Mouse (Mus musculus) layer of hippocampus, postnatal 10 days (tissue): ENCODE measurements around the gene Defb25. TPM values are rescaled to one million over a fixed set of nuclear protein-coding genes. Genes with fewer than 3 reads are reported as not detected.
A peak's percentile ranks its signal among the peaks of the same experiment; 100 is the strongest.

Experiments used
- DNase-seq, 2 experiments: peaks; one replicate each; pipeline ENCODE4 v3.0.0; 2021; ENCODE audit warnings: low spot score in 2 of 2
- total RNA-seq, 2 experiments: library from RNA; stranded (reverse); gene quantifications; 2 replicates each; pipeline ENCODE4 v1.2.3; 2021

Gene Defb25
- total RNA-seq, 2 experiments from 2014 or later = not detected

DNA sequence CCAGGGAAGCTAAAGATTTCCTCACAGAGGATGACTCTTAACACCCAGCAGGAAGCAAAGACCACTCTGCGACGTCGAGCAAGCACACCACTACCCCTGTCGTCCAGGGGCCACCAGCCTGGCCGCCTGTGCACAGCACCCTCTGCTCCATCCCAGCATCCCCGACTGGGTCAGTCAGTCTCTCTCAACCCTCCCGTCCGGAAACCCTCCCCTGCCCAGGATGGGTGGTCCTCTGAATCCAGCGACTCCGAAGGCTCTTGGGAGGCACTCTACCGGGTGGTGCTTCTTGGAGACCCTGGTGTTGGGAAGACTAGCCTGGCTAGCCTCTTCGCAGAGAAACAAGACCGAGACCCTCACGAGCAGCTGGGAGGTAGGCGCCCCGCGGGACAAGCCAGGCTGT, 5.2 kb upstream of the Defb25 start:
- no peak for DNase-seq

DNA sequence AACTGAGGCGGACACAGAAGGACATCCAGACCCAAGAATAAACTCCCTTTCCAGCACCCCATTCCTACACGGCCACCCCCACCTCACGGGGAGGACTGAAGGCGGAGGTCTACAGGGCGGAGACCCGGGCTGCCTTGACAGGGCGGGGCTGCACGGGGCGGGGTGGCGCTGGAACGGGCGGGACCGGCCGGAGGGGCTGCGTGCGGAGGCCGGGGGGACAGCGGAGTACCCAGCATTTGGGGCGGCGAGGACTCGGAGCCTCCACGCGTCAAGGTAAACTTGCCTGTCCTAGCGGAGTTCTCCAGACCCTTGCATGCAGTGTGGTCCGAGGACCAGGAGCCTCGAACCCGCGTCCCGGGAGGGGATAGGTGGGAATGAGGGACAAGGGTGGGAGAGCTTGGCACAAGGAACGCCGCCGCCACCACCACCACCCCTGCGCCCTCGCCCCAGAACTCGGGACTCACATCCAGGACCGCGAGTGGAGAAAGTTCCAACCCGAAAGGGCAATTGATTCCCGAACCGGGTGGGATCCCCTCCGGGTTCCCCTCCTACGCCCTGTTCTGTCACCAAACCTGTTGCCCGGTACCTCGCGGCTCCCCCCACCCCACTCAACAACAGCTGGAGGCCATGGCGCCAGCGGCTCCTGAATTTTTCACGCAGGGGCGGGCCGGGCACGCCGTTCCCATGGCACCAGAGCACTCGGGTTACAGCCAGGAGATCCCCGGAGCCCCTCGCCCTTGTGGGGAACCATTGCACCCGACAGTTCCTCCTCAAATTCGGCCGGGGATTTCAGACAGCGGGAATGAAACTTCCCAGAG, 4.1 kb upstream of the Defb25 start, which contains the start of gene Rem1:
Rem1 (plus strand) TSS at position 178 of the 818 bp plus-strand sequence.
- DNase-seq = no peak

DNA sequence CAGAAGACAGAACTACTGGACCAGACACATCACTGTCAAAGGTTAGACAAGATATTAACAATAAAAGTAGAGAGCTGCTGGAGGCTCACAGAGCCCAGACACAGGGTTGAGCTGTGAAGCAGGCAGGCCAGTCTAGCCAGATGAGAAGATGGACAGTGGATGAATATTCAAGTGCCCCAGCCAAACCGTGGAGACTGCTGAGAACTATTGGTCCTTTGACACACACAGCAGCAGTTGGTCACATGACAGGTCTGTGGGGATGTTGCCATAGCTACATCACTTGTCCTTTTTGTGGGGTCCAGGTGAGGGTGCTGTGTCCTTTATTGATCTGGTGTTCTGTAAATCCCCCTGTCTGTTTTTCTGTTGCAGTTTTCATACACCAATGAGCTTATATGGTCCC, 2.4 kb upstream of the Defb25 start:
- DNase-seq = no peak

GRCm38 (mm10) chr2:152624566-152624965, 1.7 kb upstream of the Defb25 start:
- DNase-seq = no peak

DNA sequence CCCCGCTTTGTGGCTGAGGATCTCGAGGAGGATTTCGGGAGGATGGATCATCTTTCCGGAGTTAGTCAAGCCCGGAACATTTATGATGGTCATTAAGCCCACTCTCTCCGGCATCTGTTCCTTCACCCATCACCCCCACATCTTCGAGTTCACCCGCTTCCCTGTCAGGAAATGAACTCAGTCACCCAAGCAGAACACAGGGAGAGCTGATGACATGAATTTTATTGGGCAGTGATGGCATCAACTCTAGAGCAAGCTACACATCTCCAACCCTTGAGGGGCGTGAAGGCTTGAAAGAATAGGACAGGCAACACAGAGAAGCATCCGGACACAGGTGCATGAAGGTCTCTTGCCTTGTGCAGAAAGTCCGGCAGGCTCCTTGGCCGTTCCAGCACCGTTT, 702 bp downstream of the Defb25 start:
- DNase-seq = no peak

GRCm38 (mm10) chr2:152620367-152621134, 2.3 kb downstream of the Defb25 start:
- no peak for DNase-seq

GRCm38 (mm10) chr2:152617374-152617773, 5.5 kb downstream of the Defb25 start:
- DNase-seq = no peak

DNA sequence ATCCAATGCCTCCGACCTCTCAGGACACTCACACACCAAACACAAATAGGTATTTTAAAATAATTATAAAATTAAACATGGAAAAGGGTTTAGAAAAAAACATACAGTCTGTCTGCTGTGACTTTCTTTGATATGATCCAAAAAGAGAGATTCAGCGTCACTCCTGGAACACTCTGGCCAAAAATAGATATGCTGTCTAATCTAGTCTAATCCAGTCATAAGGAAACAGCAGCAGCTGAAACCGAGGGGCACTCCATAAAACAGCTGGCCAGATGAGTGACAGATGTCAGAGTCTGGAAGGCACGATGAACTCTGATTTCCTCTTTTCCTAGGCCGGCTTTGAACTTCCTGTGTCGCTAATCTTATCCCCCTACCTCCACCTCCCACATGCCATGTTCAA, 6.4 kb downstream of the Defb25 start:
- DNase-seq = no peak

DNA sequence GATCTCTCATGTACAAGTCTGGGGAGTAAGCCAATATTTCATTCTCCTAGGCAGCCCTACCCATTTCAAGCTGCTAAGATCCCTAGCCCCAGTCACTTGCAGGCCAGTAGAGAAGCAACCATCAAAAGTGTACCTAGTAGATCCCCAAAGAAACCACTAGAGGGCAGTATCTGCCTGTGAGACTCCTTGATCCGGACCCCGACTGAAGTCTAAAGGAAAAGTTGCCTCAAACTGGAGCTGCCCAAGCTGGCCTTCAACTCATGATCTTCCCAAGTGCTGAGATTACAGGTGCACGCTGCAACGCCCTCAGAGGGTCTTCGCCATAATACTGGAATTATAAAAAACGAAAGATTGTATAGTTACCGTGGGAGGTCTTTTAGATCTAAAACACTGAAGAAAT, 7.3 kb downstream of the Defb25 start:
- peak; percentile 61 to 67 for DNase-seq

DNA sequence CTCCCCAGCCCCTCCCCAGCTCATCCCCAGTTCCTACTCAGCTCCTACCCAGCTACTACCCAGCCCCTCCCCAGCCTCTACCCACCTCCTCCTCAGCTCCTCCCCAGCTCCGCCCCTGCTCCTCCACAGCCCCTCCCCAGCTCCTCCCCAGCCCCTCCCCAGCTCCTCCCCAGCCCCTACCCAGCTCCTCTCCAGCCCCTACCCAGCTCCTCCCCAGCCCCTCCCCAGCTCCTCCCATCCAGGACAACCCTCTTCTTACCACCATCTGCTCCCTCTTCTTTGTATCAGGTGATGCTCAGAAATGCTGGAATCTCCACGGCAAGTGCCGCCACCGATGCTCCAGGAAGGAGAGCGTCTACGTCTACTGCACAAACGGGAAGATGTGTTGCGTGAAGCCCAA, 10.7 kb downstream of the Defb25 start:
- DNase-seq = no peak

DNA sequence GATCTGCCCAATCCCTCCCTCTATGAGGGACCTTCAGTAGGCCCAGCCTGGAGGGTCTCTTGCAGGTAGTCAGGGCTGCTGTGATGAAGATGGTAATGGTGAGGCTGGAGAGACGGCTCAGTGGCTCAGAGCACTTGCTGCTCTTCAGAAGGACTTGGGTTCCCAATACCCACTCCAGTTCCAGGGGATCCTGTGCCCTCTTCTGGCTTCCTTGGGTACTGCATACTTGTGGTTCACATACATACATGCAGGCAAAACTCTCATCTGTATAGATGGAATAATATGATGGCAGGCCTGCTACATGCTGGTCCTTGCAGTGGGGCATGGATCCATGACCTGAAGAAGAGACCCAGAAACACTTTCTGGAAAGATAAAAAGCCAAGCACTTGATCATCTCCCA, 14.1 kb downstream of the Defb25 start:
- no peak for DNase-seq

DNA sequence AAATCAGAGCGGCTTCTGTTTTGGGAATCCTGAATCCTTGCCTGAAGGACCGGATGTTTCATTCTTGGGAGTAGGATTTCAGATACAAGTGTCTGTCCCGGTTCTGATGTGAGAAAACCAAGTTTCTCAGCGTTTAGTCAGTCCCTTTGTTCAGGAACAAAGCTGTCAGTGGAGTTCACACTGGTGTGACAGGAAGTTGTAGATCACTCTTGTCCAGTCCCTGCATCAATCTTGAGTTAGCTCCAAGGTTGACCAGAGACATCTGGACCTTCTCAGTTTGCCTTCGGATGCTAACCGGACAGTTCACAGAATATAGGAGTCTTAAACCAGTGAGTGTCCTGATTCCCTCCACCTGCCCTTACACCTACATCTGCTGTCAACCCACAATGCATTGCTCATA, 15.1 kb downstream of the Defb25 start:
- DNase-seq = no peak

DNA sequence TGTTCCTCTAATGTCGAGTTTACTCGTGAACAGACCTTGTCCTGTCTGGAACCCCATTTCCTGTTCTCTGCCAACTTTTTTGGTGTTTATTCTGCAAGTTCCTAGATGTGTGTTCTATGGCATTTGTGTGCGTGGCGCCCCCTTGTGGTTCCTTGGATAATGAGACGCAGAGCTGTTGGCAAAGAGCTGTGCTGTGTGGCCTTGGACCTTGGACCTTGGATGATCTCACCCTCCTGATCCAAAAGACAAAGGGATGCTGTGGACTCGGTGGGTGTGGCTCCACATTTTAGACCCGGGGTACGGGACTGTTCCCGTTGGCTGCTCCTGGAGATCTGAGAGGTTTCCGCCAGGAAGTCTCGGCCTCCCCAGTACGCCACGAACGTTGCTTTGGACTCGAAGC, 18.8 kb downstream of the Defb25 start, which contains the start of gene Defb36:
Defb36 (plus strand) TSS at position 271 of the 400 bp plus-strand sequence.
- peak; percentile 25 to 38 for DNase-seq

DNA sequence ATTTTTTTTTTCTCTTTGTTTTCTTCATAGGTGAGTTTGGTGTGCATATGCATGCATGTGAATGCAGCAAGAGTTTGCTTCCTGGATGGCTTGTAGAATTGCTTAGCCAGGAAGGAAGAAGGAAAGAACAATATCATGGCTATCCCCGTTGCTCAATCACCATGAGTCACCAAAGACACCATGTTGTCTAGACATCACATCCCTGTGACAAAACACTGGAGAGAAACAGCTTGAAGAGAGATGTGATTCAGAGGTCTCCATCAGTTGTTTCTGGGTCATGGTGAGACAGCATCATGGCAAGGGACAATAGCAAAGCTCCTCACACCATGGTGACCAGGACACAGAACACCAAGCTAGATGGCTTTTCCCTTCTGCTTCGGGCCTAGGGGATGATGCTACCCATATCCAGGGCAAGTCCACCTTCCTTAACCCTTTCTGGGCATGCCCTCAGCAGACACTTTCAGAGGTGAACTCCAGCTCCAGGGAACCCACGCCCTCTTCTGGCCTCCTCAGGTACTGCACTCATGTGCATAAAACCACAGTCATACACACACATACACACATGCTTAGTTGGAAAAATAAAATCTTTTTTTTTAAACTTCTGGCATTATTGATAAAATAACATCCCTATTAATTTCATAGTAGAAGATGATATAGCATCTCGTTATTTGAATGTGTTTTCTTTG, 21.4 kb downstream of the Defb25 start:
- no peak for DNase-seq

DNA sequence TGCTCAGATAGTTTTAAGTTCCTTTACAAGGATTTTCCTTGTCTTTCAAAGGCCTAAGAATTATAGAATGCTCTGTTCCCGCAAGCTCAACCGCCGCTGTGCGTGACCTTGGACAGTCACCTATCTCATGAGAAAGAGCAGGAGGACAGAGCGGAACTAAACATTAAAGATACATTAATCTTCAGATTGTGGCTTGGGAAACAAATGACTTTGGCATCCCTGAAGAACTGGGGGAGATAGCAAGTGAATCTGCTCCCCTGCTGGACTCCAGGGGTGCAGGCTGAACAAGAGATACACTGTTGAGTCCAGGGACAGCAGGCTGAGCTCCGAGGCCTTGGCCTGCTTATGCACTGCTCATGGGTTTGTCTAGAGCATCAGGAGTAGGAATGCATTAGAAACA, 22.8 kb downstream of the Defb25 start:
- DNase-seq = no peak

DNA sequence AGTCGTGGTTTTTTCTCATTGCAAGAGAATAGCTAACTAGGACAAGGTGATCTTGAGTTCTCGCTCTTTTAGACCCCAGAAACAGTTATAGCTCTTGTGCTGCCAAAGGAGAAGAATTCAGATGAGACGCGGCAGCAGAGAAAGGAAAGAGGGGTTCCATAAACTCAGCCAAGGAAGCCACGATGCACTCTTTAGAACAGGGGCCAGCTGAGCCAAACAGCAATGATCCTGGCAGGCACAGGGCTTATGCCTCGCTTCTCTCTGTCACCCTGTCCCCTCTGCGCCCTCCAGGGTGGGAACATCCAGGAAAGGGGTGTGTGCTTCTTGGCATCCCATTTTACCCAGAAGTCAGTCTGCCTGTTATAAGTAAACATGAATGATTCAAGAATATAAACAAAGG, 23.6 kb downstream of the Defb25 start, which contains the start of gene Defb45:
Defb45 (minus strand) TSS at position 101 of the 400 bp plus-strand sequence.
- no peak for DNase-seq

- no peak for DNase-seq
Observed at GRCm38 (mm10) chr2:152589021-152589420, 33.8 kb downstream of the Defb25 start.

GRCm38 (mm10) chr2:152588450-152588849, 34.4 kb downstream of the Defb25 start:
- DNase-seq = no peak

GRCm38 (mm10) chr2:152586926-152587560, 35.8 kb downstream of the Defb25 start:
- DNase-seq = peak; percentile 31 to 36

DNA sequence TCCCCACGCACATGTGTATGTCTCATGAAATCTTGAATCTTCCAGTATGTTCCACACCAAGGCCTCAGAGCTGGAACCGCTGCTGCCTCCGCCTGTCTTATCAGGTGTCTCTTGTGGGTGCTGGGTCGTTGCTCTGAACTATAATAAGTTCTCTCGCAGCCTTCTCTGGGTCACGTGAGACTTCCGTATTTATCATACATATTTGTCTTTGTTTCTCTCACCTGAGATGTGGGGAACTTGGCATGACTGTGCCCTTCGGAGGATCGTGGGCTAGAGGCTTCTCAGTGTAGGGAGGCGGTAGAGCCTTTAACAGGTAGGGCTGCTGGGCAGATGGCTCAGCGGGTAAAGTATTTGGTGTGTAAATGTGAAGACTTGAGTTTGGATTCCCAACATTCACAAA, 42.2 kb downstream of the Defb25 start:
- no peak for DNase-seq

GRCm38 (mm10) chr2:152580107-152580506, 42.7 kb downstream of the Defb25 start, which contains the start of gene Defb19:
Defb19 (minus strand) TSS chr2:152580312.
- no peak for DNase-seq
